Mouse (Mus musculus): ENCODE data around the gene Sspo. TPM values are rescaled to one million over a fixed set of nuclear protein-coding genes. Genes with fewer than 3 reads are reported as not detected.
A peak's percentile ranks its signal among the peaks of the same experiment; 100 is the strongest.

Gene Sspo
- total and polyA plus RNA-seq, 3 experiments: not detected

GRCm38 (mm10) chr6:48424074-48424473 lies 24.0 kb upstream of the Sspo start:
- peak; percentile 11 for DNase-seq (ENCODE audit: low read depth, low spot score)
- H3K9ac ChIP-seq (ENCODE audit: control insufficient read depth, low read depth, low read length, poor library complexity, severe bottlenecking): no peak overlapping the region
- TF ChIP-seq BHLHE40 (IDR thresholded peaks at IDR 0.05; ENCODE audit: borderline replicate concordance, low read depth, low read length) (no peak), CTCF (IDR thresholded peaks at IDR 0.05 in 2 of 3, conservative IDR thresholded peaks at IDR 0.05 in 1 of 3; ENCODE audit: control insufficient read depth in 1 of 3, insufficient read depth in 1 of 3, low read depth in 2 of 3, low read length in 3 of 3, poor library complexity in 1 of 3, severe bottlenecking in 1 of 3) (peak; percentile 10 to 20 (median 12); a peak in 3 of 6 replicates)

GRCm38 (mm10) chr6:48426956-48427355 lies 21.1 kb upstream of the Sspo start:
- no peak overlapping the region for H3K9ac ChIP-seq (ENCODE audit: control insufficient read depth, low read depth, low read length, poor library complexity, severe bottlenecking)
- TF ChIP-seq E2F4 (IDR thresholded peaks at IDR 0.05; ENCODE audit: borderline replicate concordance, low read depth, low read length) (no peak), MAX (IDR thresholded peaks at IDR 0.05; ENCODE audit: low read length) (no peak), ZC3H11A (IDR thresholded peaks at IDR 0.05; ENCODE audit: low read depth, low read length) (no peak), ZMIZ1 (IDR thresholded peaks at IDR 0.05; ENCODE audit: low read depth, low read length) (no peak), BHLHE40 (IDR thresholded peaks at IDR 0.05; ENCODE audit: borderline replicate concordance, low read depth, low read length) (no peak), SIN3A (IDR thresholded peaks at IDR 0.05; ENCODE audit: low read length) (no peak), HCFC1 (IDR thresholded peaks at IDR 0.05; ENCODE audit: low read depth, low read length) (no peak), ZNF384 (IDR thresholded peaks at IDR 0.05; ENCODE audit: low read depth, low read length) (no peak), USF1 (IDR thresholded peaks at IDR 0.05; ENCODE audit: low read depth, low read length) (no peak), POLR2A (IDR thresholded peaks at IDR 0.05; ENCODE audit: control insufficient read depth in 1 of 2, insufficient read depth in 1 of 2, low read depth in 1 of 2, low read length in 2 of 2, poor library complexity in 1 of 2) (no peak)
- H3K27ac ChIP-seq (ENCODE audit: control insufficient read depth, low read depth, low read length): no peak overlapping the region
- H3K4me1 ChIP-seq (ENCODE audit: control insufficient read depth in 1 of 2, insufficient read depth in 2 of 2, low read length in 2 of 2): no peaks in the 10 kb centered on the region
- H3K9me3 ChIP-seq (replicated peaks; ENCODE audit: insufficient read depth, low read length): no peaks in the 10 kb centered on the region
- H3K36me3 ChIP-seq (ENCODE audit: control insufficient read depth in 1 of 2, insufficient read depth in 2 of 2, low read length in 2 of 2): no peaks in the 10 kb centered on the region
- no peaks in the 10 kb centered on the region for H3K27me3 ChIP-seq (ENCODE audit: control insufficient read depth in 1 of 2, insufficient read depth in 2 of 2, low read length in 2 of 2)
- H3K79me2 ChIP-seq (ENCODE audit: control insufficient read depth, insufficient read depth, low read length, poor library complexity): no peaks in the 10 kb centered on the region
- DNase-seq (ENCODE audit: low read depth, low spot score): no peak
- no peak overlapping the region for H3K4me3 ChIP-seq (ENCODE audit: control insufficient read depth in 1 of 2, insufficient read depth in 1 of 2, low read depth in 2 of 2, low read length in 2 of 2)

More at GRCm38 (mm10) chr6:48424074-48424473, 24.0 kb upstream of the Sspo start:
- H3K79me2 ChIP-seq (ENCODE audit: control insufficient read depth, insufficient read depth, low read length, poor library complexity): no peaks in the 10 kb centered on the region
- no peaks in the 10 kb centered on the region for H3K27me3 ChIP-seq (ENCODE audit: control insufficient read depth in 1 of 2, insufficient read depth in 2 of 2, low read length in 2 of 2)
- H3K4me1 ChIP-seq (ENCODE audit: control insufficient read depth in 1 of 2, insufficient read depth in 2 of 2, low read length in 2 of 2): no peaks in the 10 kb centered on the region
- H3K27ac ChIP-seq (ENCODE audit: control insufficient read depth, low read depth, low read length): no peak overlapping the region
- no peak overlapping the region for H3K4me3 ChIP-seq (ENCODE audit: control insufficient read depth in 1 of 2, insufficient read depth in 1 of 2, low read depth in 2 of 2, low read length in 2 of 2)
- no peaks in the 10 kb centered on the region for H3K9me3 ChIP-seq (replicated peaks; ENCODE audit: insufficient read depth, low read length)
- H3K36me3 ChIP-seq (ENCODE audit: control insufficient read depth in 1 of 2, insufficient read depth in 2 of 2, low read length in 2 of 2): no peaks in the 10 kb centered on the region

GRCm38 (mm10) chr6:48428769-48429557 lies 19.1 kb upstream of the Sspo start:
- H3K27me3 ChIP-seq (ENCODE audit: control insufficient read depth in 1 of 2, insufficient read depth in 2 of 2, low read length in 2 of 2): no peaks in the 10 kb centered on the region
- no peak overlapping the region for H3K27ac ChIP-seq (ENCODE audit: control insufficient read depth, low read depth, low read length)
- H3K4me3 ChIP-seq (ENCODE audit: control insufficient read depth in 1 of 2, insufficient read depth in 1 of 2, low read depth in 2 of 2, low read length in 2 of 2): no peak overlapping the region
- no peaks in the 10 kb centered on the region for H3K36me3 ChIP-seq (ENCODE audit: control insufficient read depth in 1 of 2, insufficient read depth in 2 of 2, low read length in 2 of 2)
- TF ChIP-seq E2F4 (IDR thresholded peaks at IDR 0.05; ENCODE audit: borderline replicate concordance, low read depth, low read length) (no peak), SMC3 (IDR thresholded peaks at IDR 0.05; ENCODE audit: low read depth, low read length) (no peak), ETS1 (IDR thresholded peaks at IDR 0.05; ENCODE audit: low read depth, low read length) (no peak), GATA1 (IDR thresholded peaks at IDR 0.05; ENCODE audit: low read depth, low read length) (no peak), CTCF (IDR thresholded peaks at IDR 0.05 in 2 of 3, conservative IDR thresholded peaks at IDR 0.05 in 1 of 3; ENCODE audit: control insufficient read depth in 1 of 3, insufficient read depth in 1 of 3, low read depth in 2 of 3, low read length in 3 of 3, poor library complexity in 1 of 3, severe bottlenecking in 1 of 3) (no peak), TCF12 (IDR thresholded peaks at IDR 0.05; ENCODE audit: low read depth, low read length) (no peak), BHLHE40 (IDR thresholded peaks at IDR 0.05; ENCODE audit: borderline replicate concordance, low read depth, low read length) (no peak), ZMIZ1 (IDR thresholded peaks at IDR 0.05; ENCODE audit: low read depth, low read length) (no peak), GABPA (IDR thresholded peaks at IDR 0.05; ENCODE audit: low read depth, low read length) (no peak), TAL1 (IDR thresholded peaks at IDR 0.05; ENCODE audit: low read length) (no peak), USF2 (IDR thresholded peaks at IDR 0.05; ENCODE audit: borderline replicate concordance in 1 of 2, insufficient read depth in 1 of 2, low read depth in 1 of 2, low read length in 2 of 2) (no peak), MYC (IDR thresholded peaks at IDR 0.05; ENCODE audit: low read depth, low read length) (no peak), MXI1 (IDR thresholded peaks at IDR 0.05; ENCODE audit: low read depth, low read length) (no peak)
- H3K9me3 ChIP-seq (replicated peaks; ENCODE audit: insufficient read depth, low read length): no peaks in the 10 kb centered on the region
- no peak for DNase-seq (ENCODE audit: low read depth, low spot score)
- no peaks in the 10 kb centered on the region for H3K4me1 ChIP-seq (ENCODE audit: control insufficient read depth in 1 of 2, insufficient read depth in 2 of 2, low read length in 2 of 2)
- no peaks in the 10 kb centered on the region for H3K79me2 ChIP-seq (ENCODE audit: control insufficient read depth, insufficient read depth, low read length, poor library complexity)
- H3K9ac ChIP-seq (ENCODE audit: control insufficient read depth, low read depth, low read length, poor library complexity, severe bottlenecking): no peak overlapping the region
